Mouse (Mus musculus): ENCODE data around the gene Cfd. TPM values are rescaled to one million over a fixed set of nuclear protein-coding genes. Genes with fewer than 3 reads are reported as not detected.

Cfd gene
- 100 to 1,000 TPM in 1 of 2 experiments, 10 to 100 TPM in 1; 12.5 to 381 TPM for total RNA-seq (2021)
- long read RNA-seq, experiment 1, transcript Cfd-201 (5 exons, 922 nt) = minor isoform, 10 of 21 reads
- long read RNA-seq, experiment 1, transcript Cfd-202 (5 exons, 871 nt) = major isoform, 11 of 21 reads
- long read RNA-seq, experiment 1, partial matches to known transcripts = 0 of 21 reads
- long read RNA-seq, experiment 1, other reads (novel, unspliced or antisense) = 0 of 21 reads
- long read RNA-seq, experiment 2, transcript Cfd-202 (5 exons, 871 nt) = major isoform, 61 of 116 reads
- long read RNA-seq, experiment 2, transcript Cfd-201 (5 exons, 922 nt) = minor isoform, 48 of 116 reads
- long read RNA-seq, experiment 2, partial matches to known transcripts = 5 of 116 reads
- long read RNA-seq, experiment 2, other reads (novel, unspliced or antisense) = 2 of 116 reads

DNA sequence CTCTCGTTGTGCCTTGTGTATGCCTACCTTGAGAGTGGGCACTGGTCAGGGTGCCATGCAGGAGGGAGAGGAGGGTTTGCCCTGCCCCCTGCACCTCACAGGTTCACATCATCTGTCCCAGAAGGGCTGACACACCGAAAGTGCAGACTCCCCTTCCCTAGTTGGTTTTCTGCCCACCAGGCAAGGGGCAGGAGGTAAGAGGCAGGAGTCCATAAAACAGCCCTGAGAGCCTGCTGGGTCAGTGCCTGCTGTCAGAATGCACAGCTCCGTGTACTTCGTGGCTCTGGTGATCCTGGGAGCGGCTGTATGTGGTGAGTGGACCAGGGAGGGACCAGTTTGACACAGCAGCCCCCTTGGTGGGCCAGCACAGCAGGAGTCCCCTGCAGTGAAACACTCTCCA lies at the start of gene Cfd:
Cfd (plus strand) TSS at position 184 of the 400 bp plus-strand sequence.
- DNase-seq = no peak

DNA sequence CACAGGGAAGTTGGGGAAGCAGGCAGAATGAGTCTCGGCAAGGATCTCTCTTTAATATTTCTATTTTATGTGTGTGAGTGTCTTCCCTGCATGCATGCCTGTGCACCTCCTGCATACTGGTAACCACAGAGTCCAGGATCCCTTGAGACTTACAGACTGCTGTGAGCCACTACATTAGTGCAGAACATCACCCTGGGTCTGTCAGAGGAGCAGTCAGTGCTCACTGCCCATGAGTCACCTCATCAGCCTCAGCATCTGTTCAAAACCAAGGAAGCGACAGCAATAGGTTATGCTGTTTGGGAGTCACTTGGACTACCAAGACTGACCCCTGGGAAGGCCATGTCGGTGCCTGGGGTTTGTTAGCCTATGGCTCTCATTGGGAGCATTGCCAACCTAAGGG lies 48.3 kb upstream of the Cfd start:
- DNase-seq = no peak

DNA sequence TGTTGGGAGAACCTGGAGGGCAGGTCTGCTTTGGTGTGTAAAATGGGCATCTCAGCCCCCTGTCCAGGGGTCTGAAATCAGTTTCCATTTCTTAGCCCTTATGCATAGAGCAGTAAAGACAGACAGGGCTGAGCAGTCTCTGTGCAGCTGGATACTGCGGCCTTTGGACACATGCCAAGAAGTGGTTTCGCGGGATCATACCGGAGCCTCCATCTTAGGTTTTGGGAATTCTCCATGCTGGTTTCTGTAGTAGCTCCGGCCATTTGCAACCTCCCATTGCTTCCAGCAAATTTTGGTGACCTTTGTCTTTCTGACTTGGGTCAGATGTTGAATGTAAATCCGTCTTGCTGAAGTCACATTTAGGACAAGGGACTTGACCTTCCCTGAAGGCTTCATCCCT lies 47.2 kb upstream of the Cfd start:
- DNase-seq = no peak

DNA sequence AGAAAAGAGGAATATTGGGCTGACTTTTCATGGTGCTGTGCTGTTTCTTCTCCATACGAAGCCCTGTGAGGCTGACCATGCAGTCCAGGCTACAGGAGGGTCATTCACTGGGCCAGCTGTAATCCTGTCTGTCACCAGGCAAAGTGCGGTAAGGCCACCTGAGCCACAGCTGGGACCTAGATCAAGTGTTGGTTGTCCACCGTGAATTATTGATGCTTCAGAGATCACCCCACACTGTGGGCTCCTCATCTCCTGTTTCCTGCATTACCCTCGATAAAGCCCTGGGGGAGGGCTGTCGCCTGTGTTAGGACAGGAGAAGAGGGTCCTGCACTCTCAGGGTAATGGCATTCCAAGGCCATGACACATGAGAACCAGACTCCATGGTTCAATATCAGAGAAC lies 44.1 kb upstream of the Cfd start:
- no peak for DNase-seq

DNA sequence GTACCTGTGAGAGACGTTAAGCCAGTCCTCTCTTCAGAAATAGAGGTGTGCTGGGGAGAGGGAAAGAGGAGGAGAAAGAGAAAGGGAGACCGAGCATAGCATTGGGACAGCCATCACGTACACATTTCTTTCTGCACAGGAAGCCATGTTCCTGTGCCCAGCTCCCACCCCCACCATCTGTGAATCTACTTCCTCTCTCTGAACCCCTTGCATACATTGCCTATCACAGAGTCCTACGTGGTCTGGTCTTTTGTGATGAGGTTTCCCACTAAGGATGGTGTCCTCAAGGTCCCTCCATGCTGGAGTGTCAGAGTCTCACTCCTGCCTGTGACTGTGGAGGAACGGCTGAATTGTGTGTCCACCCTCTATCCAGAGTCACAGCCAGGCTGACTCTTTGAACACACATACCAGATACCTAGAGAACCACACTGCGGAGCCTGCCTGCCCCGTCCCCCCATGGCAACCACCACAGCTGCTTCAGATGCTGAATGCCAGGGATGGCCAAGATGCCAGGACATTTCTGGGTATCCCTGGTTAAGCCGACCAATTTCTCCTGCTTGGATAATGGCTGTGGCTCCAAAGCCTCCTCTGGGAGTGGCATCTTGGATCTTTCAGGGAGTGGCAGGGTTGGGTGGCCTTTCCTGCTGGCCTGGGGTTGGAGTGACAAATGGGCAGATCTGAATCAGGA lies 40.6 kb upstream of the Cfd start:
- DNase-seq = no peak

DNA sequence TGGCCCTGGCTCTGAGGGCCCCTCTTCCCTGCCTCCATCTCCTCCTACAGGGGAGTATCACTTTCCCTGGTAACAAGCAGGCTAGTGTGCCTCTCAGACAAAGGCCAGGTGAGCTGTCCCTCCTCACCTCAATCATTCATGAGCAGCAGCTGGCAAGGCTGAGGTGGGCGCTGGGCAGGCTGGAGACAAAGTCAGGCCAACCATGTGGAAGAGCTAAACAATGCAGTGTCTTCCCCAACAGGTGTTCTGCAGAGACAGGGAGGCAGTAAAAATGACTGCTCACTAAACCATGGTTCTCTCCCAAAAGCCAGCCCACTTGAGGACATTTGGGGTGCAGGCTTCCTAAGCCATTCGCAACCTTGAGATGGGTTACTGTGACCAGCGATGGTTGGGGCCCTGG lies 39.0 kb upstream of the Cfd start:
- DNase-seq = no peak

DNA sequence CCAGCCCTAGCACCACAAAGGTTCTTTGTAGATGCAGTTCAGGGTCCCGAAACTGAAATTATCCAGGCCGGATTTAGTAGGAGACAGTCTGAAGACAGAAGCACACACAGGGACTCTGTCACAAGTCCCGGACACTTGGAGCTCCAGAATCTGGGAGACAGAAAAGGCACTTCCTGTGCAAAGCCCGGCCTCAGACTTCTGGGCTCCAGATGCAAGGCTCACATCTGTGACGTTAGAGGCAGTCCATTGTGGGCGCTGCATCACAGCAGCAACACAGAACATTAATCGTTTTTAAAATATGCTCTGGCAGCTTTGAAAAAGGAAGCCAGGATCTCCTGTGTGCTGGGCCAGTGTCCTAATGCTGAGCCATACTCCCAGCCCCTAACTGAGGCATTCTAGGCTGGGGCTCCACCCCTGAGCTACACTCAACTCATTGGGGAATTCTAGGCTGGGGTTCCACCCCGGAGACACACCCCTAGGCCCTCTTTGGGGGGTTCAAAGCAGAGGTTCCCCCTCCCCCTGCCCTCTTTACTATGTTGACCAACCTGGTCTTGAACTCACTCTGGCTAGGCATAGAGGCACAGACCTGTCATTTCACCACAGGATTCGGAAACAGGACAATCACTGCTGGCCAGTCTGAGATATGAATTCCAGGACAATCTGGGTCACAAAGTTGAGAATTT lies 38.4 kb upstream of the Cfd start:
- no peak for DNase-seq

DNA sequence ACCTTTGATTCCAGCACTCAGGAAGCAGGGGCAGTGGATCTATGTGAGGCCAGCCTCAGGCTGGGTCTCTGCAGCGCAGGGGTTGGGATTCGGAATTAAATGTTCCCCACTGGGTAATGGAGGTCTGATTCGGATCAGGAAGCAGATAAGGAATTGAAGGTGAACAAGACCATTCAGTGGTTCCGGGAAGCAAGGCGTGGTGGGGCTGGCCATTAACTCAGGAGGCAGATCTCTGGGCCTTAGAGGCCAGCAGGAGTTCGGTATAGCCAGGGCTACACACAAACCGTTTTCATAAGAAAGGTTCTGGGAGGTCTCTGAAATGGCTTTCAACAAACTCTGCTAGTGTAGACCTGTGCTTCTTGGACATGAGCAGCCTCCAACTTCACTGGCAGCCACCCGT lies 37.8 kb upstream of the Cfd start:
- DNase-seq = no peak

DNA sequence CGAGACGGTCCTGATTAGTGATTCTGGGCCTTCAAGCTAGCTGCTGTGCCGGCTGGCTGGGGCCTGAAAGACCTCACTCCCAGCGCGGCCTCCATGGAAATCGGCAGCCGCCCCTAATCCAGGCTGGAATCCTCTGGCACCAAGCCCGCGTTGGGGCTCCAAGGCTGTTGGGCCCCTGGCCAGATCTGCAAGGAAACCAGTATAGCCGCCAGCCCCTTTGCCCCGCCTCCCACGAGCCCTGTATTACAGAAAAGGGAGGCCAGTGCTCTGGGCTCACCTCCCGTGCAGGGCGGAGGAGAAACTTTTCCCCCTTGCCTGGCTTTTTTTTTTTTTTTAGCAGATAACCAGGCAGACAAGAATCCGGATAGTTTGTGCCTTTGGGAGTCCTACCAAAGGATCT lies 37.3 kb upstream of the Cfd start:
- DNase-seq = peak; percentile 93

DNA sequence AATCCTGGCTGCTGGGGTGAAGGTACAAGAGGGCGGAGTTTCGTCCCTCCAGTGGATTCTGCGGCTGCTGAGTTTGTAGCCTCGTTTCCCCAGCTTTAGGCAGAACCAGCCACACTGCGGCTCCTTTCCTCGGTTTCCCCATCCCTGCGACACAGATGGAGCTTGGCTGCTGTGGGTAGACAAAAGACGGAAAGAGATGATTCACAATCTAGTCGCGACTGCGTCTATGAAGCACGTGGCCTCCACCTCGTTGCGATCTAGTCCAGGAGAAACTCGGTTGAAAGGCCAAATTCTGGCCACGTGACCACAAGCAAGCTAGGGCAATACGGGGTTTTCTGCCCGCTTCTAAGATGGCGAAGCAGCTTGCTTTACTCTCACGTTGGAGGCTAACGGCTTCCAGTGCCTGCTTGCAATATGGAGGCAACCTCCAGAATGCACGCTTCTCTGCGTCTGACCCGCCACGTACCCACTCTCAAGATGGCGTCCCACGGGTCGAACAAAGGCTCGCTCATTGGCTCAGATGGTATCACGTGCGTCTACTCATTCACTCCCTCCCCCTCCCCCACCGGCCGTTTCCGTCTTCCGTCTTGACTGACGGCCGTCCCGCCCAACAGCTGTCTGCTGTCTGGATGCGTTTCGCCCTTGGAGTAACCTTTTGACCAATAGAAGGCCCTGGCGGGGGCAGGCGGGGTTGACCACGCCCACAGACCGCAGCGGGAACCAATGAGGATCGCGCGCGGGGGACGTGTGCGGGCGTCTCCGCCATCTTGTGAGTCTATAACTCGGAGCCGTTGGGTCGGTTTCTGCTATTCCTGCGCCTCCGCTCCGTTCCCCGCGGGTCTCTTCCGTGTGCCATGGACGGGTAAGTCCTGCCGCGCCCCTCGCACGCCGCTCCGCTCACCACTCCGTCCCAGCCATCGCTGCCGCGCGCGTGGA lies 36.5 kb upstream of the Cfd start, which contains the start of gene Ptbp1:
Ptbp1 (plus strand) TSS at position 568 of the 936 bp plus-strand sequence.
- DNase-seq = peak; percentile 100

DNA sequence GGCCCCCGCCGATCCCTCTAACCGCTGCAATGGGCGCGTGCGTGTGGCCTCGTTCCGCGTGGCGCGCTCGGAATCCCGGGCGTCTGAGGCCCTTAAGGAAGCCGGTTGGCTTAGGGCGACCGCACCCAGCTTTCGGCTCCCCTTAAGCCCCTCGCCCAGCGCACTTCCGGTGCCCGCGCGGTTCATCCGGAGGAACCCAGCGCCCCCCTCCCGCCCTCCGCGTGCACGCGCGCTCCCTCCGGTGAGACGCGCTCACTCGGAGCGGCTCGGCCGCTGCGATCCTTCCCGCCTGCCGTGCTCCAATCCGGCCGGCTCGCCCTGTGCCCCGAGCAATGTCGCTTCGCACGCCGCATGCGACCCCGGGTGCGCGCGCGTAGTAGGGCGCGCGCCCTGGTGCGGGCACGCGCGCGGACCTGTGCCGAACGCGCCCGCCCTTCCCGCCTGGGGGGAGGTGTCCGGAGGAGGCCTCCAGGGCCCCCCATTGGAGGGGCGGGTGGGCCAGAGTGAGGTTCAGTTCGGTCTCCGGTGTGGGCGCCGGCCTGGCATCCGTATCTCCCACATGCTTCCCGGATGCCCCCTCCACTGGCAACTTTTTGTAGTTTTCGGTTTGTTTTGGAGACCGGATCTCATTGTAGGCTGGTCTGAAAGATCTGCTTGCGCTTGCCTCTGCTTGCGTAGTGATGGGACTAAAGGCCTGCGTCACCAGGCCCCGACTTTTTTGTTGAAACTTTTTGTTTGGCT lies 35.7 kb upstream of the Cfd start:
- DNase-seq = peak; percentile 73

DNA sequence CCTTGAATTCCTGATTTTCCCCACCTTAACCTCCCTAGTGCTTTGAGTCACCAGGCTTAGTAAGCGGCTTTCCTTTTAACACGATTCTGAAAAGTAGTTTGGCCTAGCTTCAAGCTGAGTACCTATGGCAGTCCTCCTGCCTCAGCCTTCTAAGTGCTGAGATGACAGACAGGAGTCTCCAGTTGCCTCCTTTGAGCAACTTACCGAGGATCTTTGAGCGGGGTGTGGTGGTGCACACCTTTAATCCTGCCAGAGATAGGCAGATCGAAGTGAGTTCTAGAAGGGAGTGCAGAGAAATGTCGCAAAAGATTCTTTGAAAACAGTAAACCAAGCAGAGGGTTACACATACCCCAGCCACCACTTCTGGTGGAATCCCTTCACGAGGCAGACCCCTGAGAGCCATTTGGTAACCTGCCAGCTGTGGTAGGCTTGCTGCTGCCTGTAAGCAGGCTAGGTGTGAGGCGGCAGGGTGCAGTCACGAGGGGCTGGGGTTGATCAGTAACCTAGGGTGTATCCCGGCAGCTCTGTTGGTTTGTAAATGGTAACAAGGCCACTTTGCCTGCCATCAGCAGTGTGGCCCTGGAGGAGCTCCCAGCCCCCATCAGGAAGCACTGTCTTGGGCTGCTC lies 35.0 kb upstream of the Cfd start:
- no peak for DNase-seq

DNA sequence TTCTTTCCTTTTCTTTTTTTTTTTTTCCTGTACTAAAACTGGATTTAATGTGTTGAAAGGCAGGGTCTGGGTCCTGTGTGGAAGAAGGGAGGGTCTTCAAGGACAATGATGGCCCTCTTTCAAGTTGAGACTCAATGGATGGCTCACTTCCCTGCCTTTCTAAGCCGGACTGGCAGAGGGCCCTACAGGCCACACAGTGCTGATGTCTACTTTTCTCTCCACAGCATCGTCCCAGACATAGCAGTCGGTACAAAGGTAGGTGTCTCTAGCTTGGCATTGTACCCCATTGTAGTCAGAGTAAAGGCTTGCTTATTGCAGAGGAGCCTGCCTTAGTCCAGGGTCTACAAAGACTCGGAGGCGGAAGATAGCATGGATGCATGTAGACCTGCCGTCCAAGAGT lies 34.4 kb upstream of the Cfd start:
- no peak for DNase-seq

DNA sequence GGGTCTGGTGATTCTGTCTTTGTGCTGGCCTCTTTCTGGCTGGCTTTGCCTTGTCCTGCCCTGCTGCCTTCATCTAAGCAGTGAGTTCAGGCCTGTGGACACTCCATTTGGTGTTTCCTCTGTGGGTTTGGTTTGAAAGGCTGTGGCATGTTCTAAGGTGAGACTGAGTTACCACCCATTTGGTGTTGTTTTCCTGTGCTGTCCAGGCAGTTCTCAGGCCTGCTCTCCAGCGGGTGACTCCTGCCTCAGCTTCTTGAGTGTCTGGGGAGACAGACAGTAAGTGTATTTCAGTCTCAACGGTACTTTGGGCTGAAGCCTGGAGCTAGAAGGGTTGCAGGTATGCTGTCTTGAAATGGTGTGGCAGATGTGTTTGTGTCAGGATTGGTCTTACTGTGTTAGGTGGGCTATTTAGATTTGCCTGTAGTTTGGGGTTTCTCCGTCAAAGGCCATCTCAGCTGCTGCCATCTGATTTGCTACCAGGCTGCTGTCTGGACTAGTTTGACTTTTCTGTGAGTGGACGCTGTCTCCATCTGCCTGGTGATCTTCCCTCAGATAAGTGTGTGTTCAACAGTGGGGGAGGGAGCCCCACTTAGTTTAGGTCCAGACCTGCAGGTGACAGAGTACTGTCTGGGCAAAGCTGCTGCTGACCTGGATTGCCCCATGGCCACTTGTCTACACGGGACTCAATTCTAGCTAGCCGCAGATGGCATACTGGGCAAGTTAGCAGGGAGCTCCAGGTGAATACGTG lies 33.8 kb upstream of the Cfd start:
- no peak for DNase-seq

DNA sequence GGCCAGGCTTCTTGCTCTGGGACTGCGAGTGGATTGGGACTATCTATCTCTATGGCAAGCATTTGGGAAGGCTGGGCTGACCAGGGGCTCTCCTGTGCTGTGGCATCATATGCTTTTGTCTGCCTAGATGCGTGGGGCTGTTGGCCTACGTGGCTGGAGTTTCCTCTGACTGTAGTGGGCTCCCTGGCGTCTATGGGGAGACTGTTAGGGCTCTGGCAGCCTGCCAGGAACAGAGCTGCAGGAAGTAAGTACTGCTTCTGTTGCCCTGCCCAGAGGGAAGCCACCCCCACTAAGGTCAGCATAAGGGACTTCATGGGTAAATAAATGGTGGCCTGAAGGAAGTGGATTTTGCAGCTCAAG lies 33.2 kb upstream of the Cfd start:
- peak; percentile 66 for DNase-seq

DNA sequence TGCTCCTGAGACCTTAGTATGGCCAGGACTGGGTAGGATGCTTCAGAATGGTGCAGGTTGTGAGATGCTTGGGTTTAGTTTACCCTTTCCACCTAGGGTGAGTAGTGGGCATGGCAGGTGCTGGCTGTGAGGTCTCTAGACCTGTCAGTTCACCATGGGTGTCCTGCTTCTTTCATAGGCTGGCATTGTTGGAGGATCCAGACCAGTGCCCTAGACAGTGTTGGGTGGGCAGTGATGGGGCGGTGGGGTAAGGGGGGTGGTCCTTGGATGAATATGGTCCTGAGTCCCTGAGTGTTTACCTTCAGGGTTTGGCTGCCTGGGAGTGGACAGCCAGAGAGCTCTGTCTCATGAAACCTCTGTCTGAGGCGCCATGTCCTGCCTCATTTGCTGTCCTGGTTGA lies 32.8 kb upstream of the Cfd start:
- DNase-seq = no peak

DNA sequence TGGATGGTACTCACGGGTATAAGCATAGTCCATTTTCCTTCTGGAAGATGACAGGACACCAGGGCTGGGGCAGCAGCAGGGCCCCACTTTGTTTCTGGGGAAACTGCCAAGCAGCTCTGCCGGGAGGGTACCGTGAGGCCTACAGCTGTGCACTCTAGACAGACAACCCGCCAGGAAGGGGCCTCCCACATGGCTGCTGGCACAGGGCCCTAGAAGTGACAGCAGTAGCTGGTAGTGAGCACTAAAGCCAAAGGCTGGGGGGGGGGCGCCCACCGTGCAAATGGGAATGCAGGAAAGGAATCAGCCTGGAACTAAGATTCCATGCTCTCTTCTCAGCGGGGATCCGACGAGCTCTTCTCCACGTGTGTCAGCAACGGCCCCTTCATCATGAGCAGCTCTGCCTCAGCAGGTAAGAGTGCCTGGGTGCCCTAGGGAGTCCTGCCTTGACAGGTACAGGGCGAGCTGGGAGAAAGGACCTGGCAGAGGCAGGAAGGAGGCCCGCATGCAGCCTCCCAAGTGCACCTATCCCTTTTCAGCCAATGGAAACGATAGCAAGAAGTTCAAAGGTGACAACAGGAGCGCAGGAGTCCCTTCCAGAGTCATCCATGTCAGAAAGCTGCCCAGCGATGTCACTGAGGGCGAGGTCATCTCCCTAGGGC lies 32.1 kb upstream of the Cfd start:
- peak; percentile 48 for DNase-seq

DNA sequence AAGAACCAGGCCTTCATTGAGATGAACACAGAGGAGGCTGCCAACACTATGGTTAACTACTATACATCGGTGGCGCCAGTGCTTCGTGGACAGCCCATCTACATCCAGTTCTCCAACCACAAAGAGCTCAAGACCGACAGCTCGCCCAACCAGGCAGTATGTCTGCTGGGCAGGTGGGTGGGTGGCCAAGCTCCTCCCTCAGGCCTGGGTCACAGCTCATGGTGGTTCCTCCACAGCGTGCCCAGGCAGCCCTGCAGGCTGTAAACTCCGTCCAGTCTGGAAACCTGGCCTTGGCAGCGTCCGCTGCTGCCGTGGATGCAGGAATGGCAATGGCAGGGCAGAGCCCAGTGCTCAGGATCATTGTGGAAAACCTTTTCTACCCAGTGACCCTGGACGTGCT lies 31.5 kb upstream of the Cfd start:
- DNase-seq = peak; percentile 42

DNA sequence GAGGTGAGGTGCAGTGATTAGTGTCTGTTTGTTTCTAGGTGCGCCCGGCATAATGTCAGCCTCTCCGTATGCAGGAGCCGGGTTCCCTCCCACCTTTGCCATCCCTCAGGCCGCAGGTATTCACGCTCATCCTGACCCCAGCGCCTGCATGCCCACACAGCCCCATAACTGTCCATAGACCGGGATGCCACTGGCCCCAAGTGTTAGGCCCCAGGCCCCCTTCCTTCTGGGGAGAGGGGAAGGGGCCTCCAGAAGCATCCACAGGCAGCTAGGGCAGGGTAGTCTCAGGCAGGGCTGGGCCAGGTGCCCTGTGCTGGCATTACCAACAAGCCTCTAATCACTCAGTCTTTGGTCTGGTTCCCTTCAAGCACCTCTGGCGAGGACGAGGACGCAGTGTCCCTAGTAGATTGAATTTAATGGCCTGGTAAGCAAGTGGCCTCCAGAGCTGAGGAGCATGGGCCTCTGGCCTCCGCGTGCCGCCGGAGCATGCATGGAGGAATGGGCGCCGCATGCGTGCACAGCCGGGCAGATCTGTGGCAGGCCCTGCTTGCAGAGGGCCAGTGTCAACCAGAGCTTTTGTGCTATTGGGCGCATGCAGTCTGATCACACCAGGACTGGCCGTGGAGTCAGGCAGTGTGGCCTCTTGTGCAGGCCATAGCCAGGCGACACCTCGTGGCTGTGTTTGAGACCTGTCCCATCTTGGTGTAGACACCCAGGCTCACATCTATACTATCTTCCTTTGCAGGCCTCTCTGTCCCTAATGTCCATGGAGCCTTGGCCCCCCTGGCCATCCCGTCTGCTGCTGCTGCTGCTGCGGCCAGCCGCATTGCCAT lies 30.4 kb upstream of the Cfd start:
- no peak for DNase-seq
